Mouse (Mus musculus): ENCODE data around the gene Gm9117. TPM values are rescaled to one million over a fixed set of nuclear protein-coding genes. Genes with fewer than 3 reads are reported as not detected.
"Not testable (repeated sequence)": the region's sequence is repeated elsewhere in the genome, so short reads cannot be mapped to it uniquely, and the experiment has no call there.

Gene Gm9117
- total RNA-seq (2021): not detected in 2 replicates
- long read RNA-seq, experiment 1: 0 reads
- long read RNA-seq, experiment 2: 0 reads

- not testable (repeated sequence) for DNase-seq
Observed at GRCm38 (mm10) chr3:93943443-93943842, at the start of gene Gm9117. Gm9117 (minus strand) TSS chr3:93943543.

GRCm38 (mm10) chr3:93968938-93969337 is 25.6 kb upstream of the Gm9117 start:
- not testable (repeated sequence) for DNase-seq

GRCm38 (mm10) chr3:93961214-93961613 is 17.9 kb upstream of the Gm9117 start, which contains the start of gene Tdpoz5:
Tdpoz5 (minus strand) TSS chr3:93961314.
- DNase-seq: not testable (repeated sequence)

- DNase-seq: not testable (repeated sequence)
Observed at GRCm38 (mm10) chr3:93938386-93938785, 5.0 kb downstream of the Gm9117 start.

Other genes with a start within 250 kb of the Gm9117 start
- not detected in 2 replicates for gene Gm5773, start 170.5 kb downstream of the Gm9117 start, total RNA-seq (2021)
- gene Tdpoz4, start 147.1 kb downstream of the Gm9117 start, total RNA-seq (2021): not detected in 2 replicates
- gene Tdpoz3, start 117.5 kb downstream of the Gm9117 start, total RNA-seq (2021): not detected in 2 replicates
- gene Tdpoz5, start 17.8 kb upstream of the Gm9117 start, total RNA-seq (2021): not detected in 2 replicates
- not detected in 2 replicates for gene Gm9125, start 111.3 kb upstream of the Gm9117 start, total RNA-seq (2021)
- gene Gm10697, start 129.1 kb upstream of the Gm9117 start, total RNA-seq (2021): not detected in 2 replicates
- not detected in 2 replicates for gene Gm10696, start 234.7 kb upstream of the Gm9117 start, total RNA-seq (2021)

Data from adrenal gland, postnatal 14 days (tissue).